Mouse (Mus musculus): ENCODE measurements around the gene Apol9a. TPM values are rescaled to one million over a fixed set of nuclear protein-coding genes. Genes with fewer than 3 reads are reported as not detected.
A peak's percentile ranks its signal among the peaks of the same experiment; 100 is the strongest.

Apol9a gene
- polyA plus RNA-seq, 1 experiment from 2014 or later, result 0.40 TPM

DNA sequence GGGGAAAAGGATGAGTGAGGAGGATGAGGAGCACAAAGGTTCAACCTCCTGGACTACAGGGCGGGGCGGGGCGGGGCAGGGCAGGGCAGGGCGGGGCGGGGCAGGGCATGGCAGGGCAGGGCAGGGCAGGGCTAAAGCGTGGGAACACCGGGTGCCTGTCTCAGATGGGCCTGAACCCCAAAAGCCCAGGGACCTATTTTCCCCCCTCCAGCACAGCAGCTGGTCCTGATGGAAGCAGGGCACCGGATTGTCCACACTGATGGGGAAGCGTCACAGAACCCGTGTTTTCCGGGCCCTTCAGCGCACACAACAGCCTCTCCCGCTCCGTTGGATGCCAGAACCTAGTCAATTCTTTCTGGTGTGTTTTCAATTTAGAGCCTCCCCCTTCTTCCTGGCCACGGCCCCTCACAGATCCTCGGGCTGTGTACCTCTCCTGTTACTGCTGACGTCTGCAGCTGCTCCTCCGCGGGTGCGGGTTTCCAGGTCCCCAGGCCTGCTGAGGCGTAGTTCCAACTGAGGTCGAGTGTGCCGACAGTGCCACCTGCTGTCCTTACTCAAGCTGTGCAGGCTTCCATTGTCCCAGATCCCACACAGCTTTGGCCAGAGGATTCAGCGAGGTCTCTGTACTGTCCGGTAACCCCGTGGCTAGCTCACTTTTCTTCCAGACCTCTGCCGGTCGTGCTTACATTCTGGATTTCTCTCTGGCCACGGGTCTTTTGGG is 52.5 kb downstream of the Apol9a start:
- Histone ChIP-seq H3K4me2 (replicated peaks) (peak overlapping the region; percentile 66), H3K27me3 (replicated peaks) (no peaks in the 10 kb centered on the region), H3K9ac (peak overlapping the region; percentile 32), H3K36me3 (no peaks in the 10 kb centered on the region), H3K4me1 (replicated peaks) (peaks cover 17% of the 10 kb centered on the region), H3K4me3 (replicated peaks) (peak overlapping the region; percentile 28), H3K27ac (0 out of 2 replicates have a peak overlapping the region, but pooled peaks have one; percentile 13), H3K9me3 (no peaks in the 10 kb centered on the region)
- 13% methylated on average over 29 of the region's 29 CpGs for WGBS
- peak; percentile 90 for ATAC-seq

- peaks cover 17% of the 10 kb centered on the region for H3K4me1 ChIP-seq (replicated peaks)
- ATAC-seq, result 0 out of 2 replicates have a peak, but pooled peaks have one; percentile 21
- 13% methylated on average over 11 of the region's 11 CpGs for WGBS
- H3K36me3 ChIP-seq, result no peaks in the 10 kb centered on the region
- no peaks in the 10 kb centered on the region for H3K27me3 ChIP-seq (replicated peaks)
- no peaks in the 10 kb centered on the region for H3K9me3 ChIP-seq
- H3K4me2 ChIP-seq (replicated peaks), result peak overlapping the region; percentile 33; the same call in 1 of the 2 replicates
- H3K4me3 ChIP-seq (replicated peaks), result no peak overlapping the region
- H3K9ac ChIP-seq, result no peak overlapping the region
- no peak overlapping the region for H3K27ac ChIP-seq
Observed at GRCm38 (mm10) chr15:77356248-77356810, 54.6 kb downstream of the Apol9a start.

- ATAC-seq, result no peak
- 87% methylated on average over 6 of the region's 6 CpGs for WGBS
- Histone ChIP-seq H3K36me3 (no peaks in the 10 kb centered on the region), H3K27me3 (replicated peaks) (no peaks in the 10 kb centered on the region), H3K4me1 (replicated peaks) (peaks cover 17% of the 10 kb centered on the region), H3K4me3 (replicated peaks) (no peak overlapping the region), H3K9me3 (no peaks in the 10 kb centered on the region), H3K9ac (no peak overlapping the region), H3K27ac (no peak overlapping the region), H3K4me2 (replicated peaks) (no peak overlapping the region)
Observed at GRCm38 (mm10) chr15:77354848-77355551, 55.9 kb downstream of the Apol9a start.

- no peak for ATAC-seq
- WGBS, result 60% methylated on average over 4 of the region's 4 CpGs
- H3K27ac ChIP-seq, result no peak overlapping the region
- H3K4me3 ChIP-seq (replicated peaks), result no peak overlapping the region
- H3K9me3 ChIP-seq, result no peaks in the 10 kb centered on the region
- no peak overlapping the region for H3K9ac ChIP-seq
- H3K36me3 ChIP-seq, result no peaks in the 10 kb centered on the region
- peaks cover 14% of the 10 kb centered on the region for H3K4me1 ChIP-seq (replicated peaks)
- H3K27me3 ChIP-seq (replicated peaks), result no peaks in the 10 kb centered on the region
- no peak overlapping the region for H3K4me2 ChIP-seq (replicated peaks)
Observed at GRCm38 (mm10) chr15:77354496-77354847, 56.5 kb downstream of the Apol9a start.

Other genes starting within 250 kb of the Apol9a start
- gene Rbfox2, start 104.1 kb downstream of the Apol9a start, polyA plus RNA-seq (2015; fragmentation: Nextera tagmentation; extraction: Ambion mirVana), result 42.6 and 44.8 TPM in 2 replicates
- 7.8 TPM in 2 replicates for gene Apol7a, start 12.0 kb downstream of the Apol9a start, polyA plus RNA-seq (2015; fragmentation: Nextera tagmentation; extraction: Ambion mirVana)
- 0.13 and 0.30 TPM in 2 replicates for gene Apol7b, start 36.4 kb upstream of the Apol9a start, polyA plus RNA-seq (2015; fragmentation: Nextera tagmentation; extraction: Ambion mirVana)
- 0.09 and 0.18 TPM in 2 replicates for gene Apol10a, start 65.9 kb upstream of the Apol9a start, polyA plus RNA-seq (2015; fragmentation: Nextera tagmentation; extraction: Ambion mirVana)
- gene Apol11a, start 97.1 kb upstream of the Apol9a start, polyA plus RNA-seq (2015; fragmentation: Nextera tagmentation; extraction: Ambion mirVana), result not detected in 2 replicates
- gene Apol7c, start 122.2 kb upstream of the Apol9a start, polyA plus RNA-seq (2015; fragmentation: Nextera tagmentation; extraction: Ambion mirVana), result 3.1 and 3.5 TPM in 2 replicates
- gene 1700025B11Rik, start 150.8 kb upstream of the Apol9a start, polyA plus RNA-seq (2015; fragmentation: Nextera tagmentation; extraction: Ambion mirVana), result not detected in 2 replicates
- 0.38 and 0.54 TPM in 2 replicates for gene Apol10b, start 185.0 kb upstream of the Apol9a start, polyA plus RNA-seq (2015; fragmentation: Nextera tagmentation; extraction: Ambion mirVana)
- gene Gm36245, start 188.1 kb upstream of the Apol9a start, polyA plus RNA-seq (2015; fragmentation: Nextera tagmentation; extraction: Ambion mirVana), result not detected in 2 replicates
- 0.14 and 0.30 TPM in 2 replicates for gene Apol11b, start 232.2 kb upstream of the Apol9a start, polyA plus RNA-seq (2015; fragmentation: Nextera tagmentation; extraction: Ambion mirVana)